Mouse (Mus musculus): ENCODE results near the gene 2310022A10Rik. TPM values are rescaled to one million over a fixed set of nuclear protein-coding genes. Genes with fewer than 3 reads are reported as not detected.
A peak's percentile ranks its signal among the peaks of the same experiment; 100 is the strongest.

The 2310022A10Rik gene
- total and polyA plus RNA-seq, 3 experiments = 7.2 to 30.7 (median 7.8) TPM

- in situ Hi-C loops (cut with MboI; ENCODE audit: low pct_ligation_motif_present, low pct_unique_long_range_greater_than_20kb, low sequenced_read_pairs) (no loop called here), dilution Hi-C loops (cut with MboI; ENCODE audit: extremely low pct_ligation_motif_present, extremely low pct_unique_long_range_greater_than_20kb, low sequenced_read_pairs) (no loop called here)
- peak overlapping the region; percentile 39 for H3K9ac ChIP-seq (ENCODE audit: insufficient read depth, low read depth)
These were observed 45.1 kb upstream of the 2310022A10Rik start for GRCm38 (mm10) chr7:27507711-27508647.

GRCm38 (mm10) chr7:27508648-27509005 is 44.4 kb upstream of the 2310022A10Rik start:
- peak; percentile 81 for DNase-seq (ENCODE audit: extremely low read depth)
- Histone ChIP-seq H3K9ac (ENCODE audit: insufficient read depth, low read depth) (no peak overlapping the region), H3K4me1 (ENCODE audit: control insufficient read depth in 1 of 2, insufficient read depth in 2 of 2) (peaks cover 4 to 21% of the 10 kb centered on the region in 2 experiments; a peak in 2 of 4 replicates), H3K36me3 (replicated peaks in 1 of 2; ENCODE audit: control insufficient read depth in 1 of 2, insufficient read depth in 1 of 2, low read length in 1 of 2) (no peaks in the 10 kb centered on the region), H3K9me3 (replicated peaks; ENCODE audit: low read length) (no peaks in the 10 kb centered on the region), H3K27me3 (replicated peaks) (no peaks in the 10 kb centered on the region), H3K27ac (ENCODE audit: insufficient read depth, low read depth) (no peak overlapping the region), H3K4me2 (ENCODE audit: insufficient read depth, low read depth, poor library complexity, severe bottlenecking) (peak overlapping the region; percentile 62), H3K4me3 (replicated peaks in 1 of 3; ENCODE audit: low read depth in 2 of 3, low read length in 2 of 3, poor library complexity in 1 of 3) (peak overlapping the region in 2 of 3 experiments; percentile 49), H3K79me2 (replicated peaks; ENCODE audit: control insufficient read depth, extremely low read depth, insufficient read depth, poor library complexity, severe bottlenecking) (no peaks in the 10 kb centered on the region)
- dilution Hi-C loops (cut with MboI; ENCODE audit: extremely low pct_ligation_motif_present, extremely low pct_unique_long_range_greater_than_20kb, low sequenced_read_pairs) = no loop called here
- in situ Hi-C loops (cut with MboI; ENCODE audit: low pct_ligation_motif_present, low pct_unique_long_range_greater_than_20kb, low sequenced_read_pairs) = no loop called here
- TF ChIP-seq EP300 (IDR thresholded peaks at IDR 0.05; ENCODE audit: low read length) (no peak), USF1 (IDR thresholded peaks at IDR 0.05; ENCODE audit: low read depth, low read length) (no peak), ZC3H11A (IDR thresholded peaks at IDR 0.05; ENCODE audit: low read depth, low read length) (no peak), ETS1 (conservative IDR thresholded peaks at IDR 0.05; ENCODE audit: low read depth, low read length) (no peak), ZKSCAN1 (IDR thresholded peaks at IDR 0.05; ENCODE audit: borderline replicate concordance, low read depth, low read length) (no peak), MAX (IDR thresholded peaks at IDR 0.05; ENCODE audit: low read length) (no peak), MAZ (IDR thresholded peaks at IDR 0.05; ENCODE audit: low read depth, low read length) (0 out of 2 replicates have a peak, but pooled peaks have one; percentile 50), MYC (IDR thresholded peaks at IDR 0.05; ENCODE audit: low read depth, low read length) (no peak), CHD1 (IDR thresholded peaks at IDR 0.05; ENCODE audit: low read depth, low read length) (no peak), CHD2 (IDR thresholded peaks at IDR 0.05; ENCODE audit: low read length) (no peak), UBTF (IDR thresholded peaks at IDR 0.05; ENCODE audit: low read depth, low read length) (no peak), TBP (conservative IDR thresholded peaks at IDR 0.05; ENCODE audit: low read depth, low read length) (0 out of 2 replicates have a peak, but pooled peaks have one; percentile 12), BHLHE40 (IDR thresholded peaks at IDR 0.05; ENCODE audit: low read depth, low read length) (no peak), SMC3 (IDR thresholded peaks at IDR 0.05; ENCODE audit: low read depth, low read length) (peak; percentile 82), RAD21 (IDR thresholded peaks at IDR 0.05; ENCODE audit: low read depth, low read length) (peak; percentile 56), POLR2AphosphoS2 (IDR thresholded peaks at IDR 0.05; ENCODE audit: low read depth, low read length) (no peak), GABPA (IDR thresholded peaks at IDR 0.05; ENCODE audit: insufficient replicate concordance, low read depth, low read length) (no peak), CTCF (conservative IDR thresholded peaks at IDR 0.05 in 1 of 2, IDR thresholded peaks at IDR 0.05 in 1 of 2; ENCODE audit: low read depth in 2 of 2, low read length in 2 of 2) (peak; percentile 25 to 98; a peak in 3 of 4 replicates), HCFC1 (IDR thresholded peaks at IDR 0.05; ENCODE audit: low read depth, low read length) (peak; percentile 40; the same call in 1 of the 2 replicates)

More at GRCm38 (mm10) chr7:27507711-27508647, 45.1 kb upstream of the 2310022A10Rik start:
- Histone ChIP-seq H3K4me3 (replicated peaks in 1 of 3; ENCODE audit: low read depth in 2 of 3, low read length in 2 of 3, poor library complexity in 1 of 3) (peak overlapping the region; percentile 49 to 72 (median 54)), H3K79me2 (replicated peaks; ENCODE audit: control insufficient read depth, extremely low read depth, insufficient read depth, poor library complexity, severe bottlenecking) (no peaks in the 10 kb centered on the region), H3K4me2 (ENCODE audit: insufficient read depth, low read depth, poor library complexity, severe bottlenecking) (peak overlapping the region; percentile 62), H3K4me1 (ENCODE audit: control insufficient read depth in 1 of 2, insufficient read depth in 2 of 2) (peaks cover 4 to 21% of the 10 kb centered on the region in 2 experiments; a peak in 2 of 4 replicates), H3K27ac (ENCODE audit: insufficient read depth, low read depth) (peak overlapping the region; percentile 90), H3K27me3 (replicated peaks) (no peaks in the 10 kb centered on the region), H3K9me3 (replicated peaks; ENCODE audit: low read length) (no peaks in the 10 kb centered on the region), H3K36me3 (replicated peaks in 1 of 2; ENCODE audit: control insufficient read depth in 1 of 2, insufficient read depth in 1 of 2, low read length in 1 of 2) (no peaks in the 10 kb centered on the region)
- peak; percentile 98 for DNase-seq (ENCODE audit: extremely low read depth)
- TF ChIP-seq MXI1 (IDR thresholded peaks at IDR 0.05; ENCODE audit: low read depth, low read length) (peak; percentile 21), IRF4 (IDR thresholded peaks at IDR 0.05; ENCODE audit: low read depth, low read length) (0 out of 2 replicates have a peak, but pooled peaks have one; percentile 4), PAX5 (IDR thresholded peaks at IDR 0.05; ENCODE audit: low read length) (no peak), EP300 (IDR thresholded peaks at IDR 0.05; ENCODE audit: low read length) (no peak), E2F4 (IDR thresholded peaks at IDR 0.05; ENCODE audit: insufficient replicate concordance, low read depth, low read length) (no peak), MYC (IDR thresholded peaks at IDR 0.05; ENCODE audit: low read depth, low read length) (no peak), USF2 (conservative IDR thresholded peaks at IDR 0.05; ENCODE audit: low read depth, low read length) (no peak), MAFK (IDR thresholded peaks at IDR 0.05; ENCODE audit: insufficient replicate concordance, low read length) (no peak), HCFC1 (IDR thresholded peaks at IDR 0.05; ENCODE audit: low read depth, low read length) (no peak), BHLHE40 (IDR thresholded peaks at IDR 0.05; ENCODE audit: low read depth, low read length) (no peak; the same call in 1 of the 2 replicates), ELF1 (IDR thresholded peaks at IDR 0.05; ENCODE audit: low read depth, low read length) (no peak), JUND (conservative IDR thresholded peaks at IDR 0.05; ENCODE audit: low read depth, low read length) (no peak), TCF12 (IDR thresholded peaks at IDR 0.05; ENCODE audit: low read depth, low read length) (no peak), POLR2A (IDR thresholded peaks at IDR 0.05; ENCODE audit: low read depth, low read length) (peak; percentile 73), MEF2A (IDR thresholded peaks at IDR 0.05; ENCODE audit: borderline replicate concordance, low read depth, low read length) (no peak), GABPA (IDR thresholded peaks at IDR 0.05; ENCODE audit: insufficient replicate concordance, low read depth, low read length) (no peak), RAD21 (IDR thresholded peaks at IDR 0.05; ENCODE audit: low read depth, low read length) (no peak), NELFE (IDR thresholded peaks at IDR 0.05; ENCODE audit: low read depth, low read length) (peak; percentile 39; the same call in 1 of the 2 replicates), ETS1 (conservative IDR thresholded peaks at IDR 0.05; ENCODE audit: low read depth, low read length) (no peak), ZC3H11A (IDR thresholded peaks at IDR 0.05; ENCODE audit: low read depth, low read length) (no peak), CTCF (conservative IDR thresholded peaks at IDR 0.05 in 1 of 2, IDR thresholded peaks at IDR 0.05 in 1 of 2; ENCODE audit: low read depth in 2 of 2, low read length in 2 of 2) (no peak), MAZ (IDR thresholded peaks at IDR 0.05; ENCODE audit: low read depth, low read length) (peak; percentile 56), TBP (conservative IDR thresholded peaks at IDR 0.05; ENCODE audit: low read depth, low read length) (peak; percentile 86), ZNF384 (IDR thresholded peaks at IDR 0.05; ENCODE audit: low read depth, low read length) (no peak), ZMIZ1 (IDR thresholded peaks at IDR 0.05; ENCODE audit: low read depth, low read length) (no peak), UBTF (IDR thresholded peaks at IDR 0.05; ENCODE audit: low read depth, low read length) (peak; percentile 92), MAX (IDR thresholded peaks at IDR 0.05; ENCODE audit: low read length) (peak; percentile 24; the same call in 1 of the 2 replicates), SMC3 (IDR thresholded peaks at IDR 0.05; ENCODE audit: low read depth, low read length) (no peak), NRF1 (IDR thresholded peaks at IDR 0.05; ENCODE audit: low read depth, low read length) (no peak)

All from CH12.LX (cell line).